Mouse (Mus musculus) liver, adult 2 months (tissue): ENCODE data around the gene Zc3h18. TPM values are rescaled to one million over a fixed set of nuclear protein-coding genes. Genes with fewer than 3 reads are reported as not detected.

Experiments used
- DNase-seq: peaks from one replicate; pipeline ENCODE4 v3.0.0-alpha.2; 2011; ENCODE audit warnings: low read depth, low spot score; ENCODE audit errors: extremely low read depth
- H3K27ac ChIP-seq: fragments of 200-500 bp; replicated peaks from 2 replicates; pipeline ENCODE4 v1.5.1; 2012; ENCODE audit warnings: low read depth, mild to moderate bottlenecking, control low read depth, inconsistent platforms, low read length; ENCODE audit not compliant: insufficient read depth
- H3K27me3 ChIP-seq: fragments of 200-500 bp; 2 replicates; pipeline ENCODE4 v1.6.1; 2012; ENCODE audit warnings: mild to moderate bottlenecking, moderate library complexity, low read length, inconsistent platforms; ENCODE audit not compliant: control insufficient read depth, insufficient read depth
- H3K36me3 ChIP-seq: fragments of 200-500 bp; 2 replicates; pipeline ENCODE4 v1.6.1; 2012; ENCODE audit warnings: low read length, inconsistent platforms; ENCODE audit not compliant: control insufficient read depth, insufficient read depth
- H3K4me1 ChIP-seq: fragments of 200-500 bp; 2 replicates; pipeline ENCODE4 v1.6.1; 2011; ENCODE audit warnings: low read length; ENCODE audit not compliant: control insufficient read depth, insufficient read depth
- H3K4me3 ChIP-seq: fragments of 200-500 bp; 2 replicates; pipeline ENCODE4 v1.5.1; 2011; ENCODE audit warnings: low read depth, mild to moderate bottlenecking, control low read depth, low read length, moderate library complexity; ENCODE audit not compliant: insufficient read depth
- H3K79me2 ChIP-seq: fragments of 200-500 bp; 2 replicates; pipeline ENCODE4 v1.6.1; 2012; ENCODE audit warnings: inconsistent platforms, mild to moderate bottlenecking, low read length, moderate library complexity; ENCODE audit not compliant: control insufficient read depth, insufficient read depth
- H3K9ac ChIP-seq: fragments of 200-500 bp; 2 replicates; pipeline ENCODE4 v1.6.1; 2012; ENCODE audit warnings: low read depth, mild to moderate bottlenecking, control low read depth, inconsistent platforms, low read length
- CTCF ChIP-seq: fragments of 200-500 bp; IDR thresholded peaks from 2 replicates; pipeline ENCODE4 v1.5.1; 2011; ENCODE audit warnings: low read depth, low read length, control low read depth
- POLR2A ChIP-seq: fragments of 200-500 bp; IDR thresholded peaks from 2 replicates; pipeline ENCODE4 v1.6.1; 2011; ENCODE audit warnings: low read length, control low read depth; ENCODE audit not compliant: insufficient read depth; ENCODE audit errors: extremely low read depth
- WGBS: fragments of 180-500 bp; shearing (Covaris S2); methylation state at CpG from one replicate; pipeline ENCODE4 v1.1.7; 2018; 5-methylcytosine and 5-hydroxymethylcytosine counted together
- polyA plus RNA-seq: library from polyadenylated mRNA; depleted of rRNA; stranded (reverse); fragments of >200 nt; gene quantifications from 2 replicates; pipeline ENCODE4 v1.2.3, GENCODE M21; 2012
- total RNA-seq: library from RNA; depleted of rRNA; stranded (reverse); fragments of >200 nt; gene quantifications from 2 replicates; pipeline ENCODE4 v1.2.3, GENCODE M21; 2014

Gene Zc3h18
- total and polyA plus RNA-seq, 2 experiments, result 10.9 to 22.3 TPM

DNA sequence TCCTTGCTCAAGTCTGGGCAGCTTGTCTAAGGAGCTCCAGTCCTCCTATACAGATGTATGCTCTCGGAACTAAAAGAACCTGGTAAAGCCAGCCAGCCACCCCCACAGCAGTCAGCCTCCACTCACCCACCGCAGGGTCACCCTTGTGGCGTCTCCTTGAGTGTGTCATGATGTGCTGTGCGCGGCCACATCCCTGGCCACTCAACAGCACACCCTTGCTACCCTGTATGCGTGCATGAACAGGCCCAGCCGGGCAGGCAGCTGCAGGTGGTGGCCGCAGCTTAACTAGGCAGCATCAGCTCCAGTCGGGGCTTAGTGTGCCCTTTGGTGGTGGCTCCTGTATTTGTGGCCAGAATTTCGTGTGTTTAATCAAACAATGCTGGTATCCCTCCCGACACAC is 80.8 kb downstream of the Zc3h18 start:
- Histone ChIP-seq H3K79me2 (no peaks in the 10 kb centered on the region), H3K27me3 (no peaks in the 10 kb centered on the region), H3K4me3 (no peak overlapping the region), H3K27ac (no peak overlapping the region), H3K4me1 (peaks cover 9% of the 10 kb centered on the region), H3K36me3 (no peaks in the 10 kb centered on the region), H3K9ac (no peak overlapping the region)
- 89% methylated on average over 11 of the region's 11 CpGs for WGBS
- DNase-seq, result no peak
- TF ChIP-seq POLR2A (no peak), CTCF (no peak)

DNA sequence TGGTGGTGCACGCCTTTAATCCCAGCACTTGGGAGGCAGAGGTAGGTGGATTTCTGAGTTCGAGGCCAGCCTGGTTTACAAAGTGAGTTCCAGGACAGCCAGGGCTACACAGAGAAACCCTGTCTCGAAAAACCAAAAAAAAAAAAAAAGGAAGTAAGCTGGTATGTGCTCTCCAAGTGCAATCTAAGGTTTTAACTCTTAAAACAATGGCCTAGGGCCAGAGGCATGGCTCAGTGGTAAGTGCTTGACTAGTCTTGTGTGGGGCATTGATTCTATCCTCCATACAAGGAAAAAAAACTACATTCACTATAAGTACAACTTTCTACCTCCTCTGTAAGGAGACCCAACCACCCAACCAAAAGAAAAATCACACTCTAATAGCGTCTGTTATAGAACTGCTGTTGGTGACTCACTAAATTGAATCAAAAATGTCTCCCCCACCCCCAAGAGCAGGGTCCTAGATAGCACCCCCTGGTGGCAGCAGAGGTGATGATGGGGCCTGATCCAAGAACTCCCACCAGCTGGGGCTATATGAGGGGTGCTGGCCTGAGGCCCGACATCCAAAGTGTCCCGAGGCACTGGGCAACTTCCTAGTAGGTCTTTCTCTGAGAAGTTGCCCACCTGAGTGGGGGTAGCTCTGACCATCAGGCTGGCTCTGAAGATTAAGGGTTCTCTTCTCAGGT is 83.0 kb downstream of the Zc3h18 start:
- TF ChIP-seq CTCF (peak; percentile 36; the same call in 1 of the 2 replicates), POLR2A (no peak)
- Histone ChIP-seq H3K4me1 (peaks cover 15% of the 10 kb centered on the region), H3K79me2 (no peaks in the 10 kb centered on the region), H3K36me3 (no peaks in the 10 kb centered on the region), H3K27me3 (no peaks in the 10 kb centered on the region), H3K9ac (no peak overlapping the region), H3K4me3 (no peak overlapping the region), H3K27ac (no peak overlapping the region)
- WGBS, result 85% methylated on average over 6 of the region's 6 CpGs
- no peak for DNase-seq

DNA sequence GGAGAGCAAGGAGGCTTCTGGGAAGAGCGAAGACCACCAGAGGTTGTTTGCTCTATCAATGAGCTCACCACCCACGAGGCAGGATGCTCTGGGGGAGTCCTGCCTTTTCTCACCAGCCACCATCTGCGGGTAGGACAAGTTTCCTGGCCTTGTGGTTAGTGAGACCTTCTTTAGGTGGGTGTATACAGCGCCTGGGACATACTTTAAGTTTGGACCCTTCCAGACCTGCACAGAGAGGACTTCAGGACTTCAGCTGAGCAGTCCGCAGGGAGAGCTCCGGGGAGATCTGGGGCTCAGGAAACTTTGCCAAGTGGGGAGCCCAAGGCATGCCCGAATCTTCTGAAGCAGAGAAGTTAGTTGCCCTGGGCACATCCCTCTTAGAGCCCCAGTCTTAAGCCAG is 83.6 kb downstream of the Zc3h18 start:
- H3K27ac ChIP-seq, result no peak overlapping the region
- H3K36me3 ChIP-seq, result no peaks in the 10 kb centered on the region
- no peak for TF ChIP-seq POLR2A
- no peak for TF ChIP-seq CTCF
- no peak for DNase-seq
- no peak overlapping the region; the same call in 1 of the 2 replicates for H3K9ac ChIP-seq
- peak overlapping the region; percentile 27; the same call in 1 of the 2 replicates for H3K4me3 ChIP-seq
- peaks cover 15% of the 10 kb centered on the region for H3K4me1 ChIP-seq
- WGBS, result 47% methylated on average over 7 of the region's 7 CpGs
- H3K79me2 ChIP-seq, result no peaks in the 10 kb centered on the region
- H3K27me3 ChIP-seq, result no peaks in the 10 kb centered on the region

DNA sequence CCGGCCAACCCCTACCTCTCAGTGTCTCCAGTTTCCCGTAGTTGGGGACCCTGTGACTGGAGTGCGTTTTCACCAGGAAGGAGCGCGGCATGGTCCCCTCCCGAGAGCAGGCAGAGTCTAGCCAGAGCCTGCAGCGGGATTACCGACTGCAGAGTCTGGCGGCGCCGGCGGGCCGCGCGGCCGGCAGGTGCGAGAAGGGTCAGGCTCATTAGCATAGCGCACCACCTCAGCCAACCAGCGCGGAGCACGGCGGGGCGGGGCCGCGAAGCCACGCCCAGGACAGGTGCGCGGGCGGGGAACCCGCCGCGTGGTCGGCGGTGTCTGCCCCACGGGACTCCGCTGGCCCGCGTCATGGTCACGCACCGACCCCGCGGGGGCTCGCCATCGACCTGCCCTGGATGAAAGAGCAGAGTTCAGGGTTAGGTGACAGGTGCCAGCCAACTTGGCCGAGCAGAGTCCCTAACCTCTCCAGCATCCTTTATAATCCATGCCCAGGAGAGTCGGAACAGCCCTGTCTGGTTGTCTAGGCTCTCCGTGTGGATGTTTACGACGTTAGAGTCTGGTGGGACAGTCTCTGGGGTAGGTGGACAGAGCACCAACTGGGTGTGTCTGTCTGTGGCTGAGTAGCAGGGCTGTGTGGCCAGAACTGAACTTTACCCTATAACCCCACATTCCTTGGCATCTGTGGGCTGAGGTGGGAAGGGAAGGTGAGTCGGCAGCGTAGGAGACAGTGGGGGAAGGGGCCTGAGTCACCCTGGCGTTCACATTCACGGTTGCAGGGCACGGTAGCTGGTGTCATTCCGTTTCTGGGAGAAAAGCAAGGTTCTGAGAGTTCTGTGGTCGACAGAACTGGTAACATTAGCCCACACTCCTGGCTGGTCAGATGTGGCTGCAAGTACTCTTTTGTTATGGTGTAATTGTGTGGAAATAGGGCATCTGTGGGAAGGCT is 84.4 kb downstream of the Zc3h18 start, which contains the start of gene Snai3:
Snai3 (minus strand) TSS at position 210 of the 949 bp plus-strand sequence.
- H3K36me3 ChIP-seq, result no peaks in the 10 kb centered on the region
- peak within 1 kb of the TSS; percentile 36 for H3K27ac ChIP-seq
- TF ChIP-seq POLR2A, result 0 out of 2 replicates have a peak, but pooled peaks have one; percentile 18
- TF ChIP-seq CTCF, result no peak
- H3K79me2 ChIP-seq, result no peaks in the 10 kb centered on the region
- H3K4me1 ChIP-seq, result peaks cover 17% of the 10 kb centered on the region
- H3K27me3 ChIP-seq, result no peaks in the 10 kb centered on the region
- 3% methylated on average over 56 of the region's 56 CpGs for WGBS
- DNase-seq, result peak; percentile 68
- H3K9ac ChIP-seq, result peak within 1 kb of the TSS; percentile 19; the same call in 1 of the 2 replicates
- peak within 1 kb of the TSS; percentile 27; the same call in 1 of the 2 replicates for H3K4me3 ChIP-seq

DNA sequence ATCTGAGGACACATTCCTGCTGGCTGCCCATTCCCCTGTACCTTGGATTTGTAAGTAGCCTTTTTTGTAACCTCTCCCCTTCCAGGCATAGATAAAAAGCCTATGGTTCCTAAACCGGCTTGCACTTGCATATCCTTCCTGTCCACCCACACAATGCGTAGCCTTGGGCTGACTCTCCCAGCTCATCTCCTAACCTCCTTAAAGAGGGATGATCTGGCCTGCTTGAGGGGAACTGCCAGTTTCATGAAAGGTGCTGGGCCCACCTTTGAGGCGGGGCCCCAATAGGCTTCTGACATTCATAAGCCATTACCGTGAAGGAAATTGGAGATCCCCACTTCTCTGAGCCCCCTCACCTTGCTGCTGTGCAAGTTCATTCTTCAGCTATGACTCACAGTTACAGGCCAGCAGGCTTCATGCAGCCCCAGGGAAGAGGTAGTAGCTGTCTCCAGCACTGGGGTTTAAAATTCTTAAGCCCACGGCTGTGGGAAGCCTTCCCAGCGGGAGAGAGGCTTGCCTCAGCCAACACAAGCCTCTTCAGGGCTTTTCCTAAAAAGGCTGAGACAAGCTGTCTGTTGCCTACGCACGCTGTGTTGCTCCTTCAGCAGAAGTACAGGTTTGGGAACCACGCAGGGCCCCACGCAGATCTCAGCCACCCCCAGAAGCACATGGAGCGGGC is 85.2 kb downstream of the Zc3h18 start:
- no peaks in the 10 kb centered on the region for H3K27me3 ChIP-seq
- TF ChIP-seq POLR2A (no peak), CTCF (no peak)
- H3K79me2 ChIP-seq, result no peaks in the 10 kb centered on the region
- peaks cover 17% of the 10 kb centered on the region for H3K4me1 ChIP-seq
- H3K36me3 ChIP-seq, result no peaks in the 10 kb centered on the region
- DNase-seq, result no peak
- H3K27ac ChIP-seq, result no peak overlapping the region
- no peak overlapping the region for H3K4me3 ChIP-seq
- 80% methylated on average over 11 of the region's 11 CpGs for WGBS
- H3K9ac ChIP-seq, result no peak overlapping the region
